ENCODE assay signal across 9 mouse cellular contexts in the genomic region with DNA sequence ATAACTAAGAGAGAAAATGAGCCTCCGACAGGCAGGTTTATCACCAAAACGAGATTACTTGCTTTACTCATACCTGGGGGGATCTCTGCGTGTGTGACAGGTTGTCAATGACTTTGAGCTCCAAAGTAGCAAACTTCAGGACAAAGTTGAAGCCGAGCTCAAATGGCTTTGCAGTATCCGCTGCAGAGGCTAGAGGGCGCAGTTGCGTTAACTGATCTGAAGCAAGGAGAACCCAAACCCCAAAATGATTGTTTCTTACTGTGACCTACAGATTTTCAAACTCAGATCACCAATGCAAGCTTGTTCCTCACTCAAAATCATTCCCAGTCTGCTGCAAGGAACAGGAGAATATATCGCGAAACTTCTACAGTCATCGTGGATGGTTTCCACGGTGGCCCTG. TPM values are rescaled to one million over a fixed set of nuclear protein-coding genes. Genes with fewer than 3 reads are reported as not detected.
A peak's percentile ranks its signal among the peaks of the same experiment; 100 is the strongest.
DNase-seq lines count a peak whose midpoint lies in the region; ATAC-seq and TF ChIP-seq lines count a peak whose summit lies in the region.
"Had no signal": no experiment of that assay in that cellular context is flagged by ENCODE, and none has a peak within 500 bp of the region (broad histone marks: within the 10 kb centered on the region; RNA-seq: fewer than 3 reads in every experiment).

No protein-coding gene starts in this region.

- no peaks in the 10 kb centered on the region for H3K27me3 ChIP-seq in Patski
- H3K27me3 ChIP-seq in midbrain, postnatal 0 days (ENCODE audit: insufficient read depth, low read length), result no peaks in the 10 kb centered on the region
- no peaks in the 10 kb centered on the region for H3K27me3 ChIP-seq in stomach, postnatal 0 days (ENCODE audit: control insufficient read depth, insufficient read depth, low read length)
- H3K27me3 ChIP-seq: lung, embryonic 15.5 days had no signal

- no peak overlapping the region for H3K4me2 ChIP-seq in midbrain, postnatal 0 days (ENCODE audit: low read depth, low read length, poor library complexity, severe bottlenecking)
- H3K4me2 ChIP-seq in stomach, postnatal 0 days (replicated peaks; ENCODE audit: low read depth), result no peak overlapping the region
- H3K4me2 ChIP-seq: lung, embryonic 15.5 days had no signal

- H3K4me3 ChIP-seq in midbrain, postnatal 0 days (ENCODE audit: low read depth, low read length), result no peak overlapping the region
- H3K4me3 ChIP-seq in stomach, postnatal 0 days (ENCODE audit: low read depth, low read length), result no peak overlapping the region
- H3K4me3 ChIP-seq: lung, embryonic 15.5 days had no signal

- POLR2A ChIA-PET in Patski (lab: Charles Lee), result interaction anchor here (0.5 to 1.4 kb wide), 3 partner anchors 60 to 118 kb away, joined by 3 to 4 read pairs (median 3); a partner anchor contains a TSS

- TF ChIP-seq CTCF in Patski (IDR thresholded peaks at IDR 0.05), result peak; percentile 90
- peak; percentile 81 for TF ChIP-seq CTCF in midbrain, postnatal 0 days (IDR thresholded peaks at IDR 0.05)
- TF ChIP-seq CTCF in stomach, postnatal 0 days (IDR thresholded peaks at IDR 0.05; ENCODE audit: low read depth), result peak; percentile 88

- no peaks in the 10 kb centered on the region for H3K9me3 ChIP-seq in midbrain, postnatal 0 days (ENCODE audit: low read length)
- H3K9me3 ChIP-seq in stomach, postnatal 0 days (ENCODE audit: control insufficient read depth, low read length), result no peaks in the 10 kb centered on the region
- H3K9me3 ChIP-seq: lung, embryonic 15.5 days had no signal

- DNase-seq in cerebellum, adult 11 months, result peak; percentile 60
- no peak for DNase-seq in Patski (ENCODE audit: low read depth, low spot score)
- peak; percentile 76 to 80 for DNase-seq in cerebellum, postnatal 36 days
- peak; percentile 5 to 53 for DNase-seq in heart, adult 9 months (ENCODE audit: low spot score in 2 of 2)
- peak; percentile 47 for DNase-seq in left cerebral cortex, adult 11 months (ENCODE audit: low spot score)
- DNase-seq in midbrain, postnatal 0 days (ENCODE audit: low spot score), result peak; percentile 74
- peak; percentile 78 for DNase-seq in stomach, postnatal 0 days (ENCODE audit: low spot score)

- in situ Hi-C loops in Patski (cut with MboI; ENCODE audit: low pct_unique_long_range_greater_than_20kb), result loop anchor here (10.0 kb wide), 1 partner anchor 229 kb away; no protein-coding TSS in a partner anchor

- 30% methylated on average over 11 of the region's 11 CpGs for WGBS in midbrain, postnatal 0 days
- WGBS in stomach, postnatal 0 days, result 22% methylated on average over 11 of the region's 11 CpGs

- no peak for TF ChIP-seq EP300 in stomach, postnatal 0 days (optimal IDR thresholded peaks at IDR 0.05)

- no peak for ATAC-seq in cerebellum, adult (ENCODE audit: insufficient number of reproducible peaks, low FRiP score, low TSS enrichment)
- no peak for ATAC-seq in Patski
- ATAC-seq in midbrain, postnatal 0 days (ENCODE audit: low FRiP score), result no peak
- no peak for ATAC-seq in stomach, postnatal 0 days (ENCODE audit: low FRiP score, low TSS enrichment)

- no peak overlapping the region for H3K9ac ChIP-seq in midbrain, postnatal 0 days (replicated peaks; ENCODE audit: low read length, poor library complexity, severe bottlenecking)
- no peak overlapping the region for H3K9ac ChIP-seq in stomach, postnatal 0 days (ENCODE audit: low read length)
- H3K9ac ChIP-seq: lung, embryonic 15.5 days had no signal

- H3K36me3 ChIP-seq in midbrain, postnatal 0 days (ENCODE audit: insufficient read depth, low read length), result no peaks in the 10 kb centered on the region
- no peaks in the 10 kb centered on the region for H3K36me3 ChIP-seq in stomach, postnatal 0 days (ENCODE audit: control insufficient read depth, insufficient read depth, low read length)
- H3K36me3 ChIP-seq: lung, embryonic 15.5 days had no signal

- H3K4me1 ChIP-seq in midbrain, postnatal 0 days (ENCODE audit: insufficient read depth, low read length), result no peaks in the 10 kb centered on the region
- H3K4me1 ChIP-seq in stomach, postnatal 0 days (replicated peaks; ENCODE audit: control insufficient read depth, insufficient read depth), result no peaks in the 10 kb centered on the region
- H3K4me1 ChIP-seq: lung, embryonic 15.5 days had no signal

- CTCF ChIA-PET in Patski (lab: Charles Lee), result interaction anchor here (0.6 to 2.5 kb wide), 24 partner anchors 8 to 411 kb away, joined by 3 to 18 read pairs (median 4); a partner anchor contains a TSS

- H3K27ac ChIP-seq in midbrain, postnatal 0 days (ENCODE audit: low read depth, low read length), result no peak overlapping the region
- no peak overlapping the region for H3K27ac ChIP-seq in stomach, postnatal 0 days (replicated peaks)
- H3K27ac ChIP-seq: lung, embryonic 15.5 days had no signal

RNA-seq across cellular contexts. Expression of a gene that starts 59.3 kb away (rescaled TPM):
- polyA plus RNA-seq in Patski (2021), result 34.8 TPM
- 22.6 and 27.9 TPM in 2 replicates for total RNA-seq in midbrain, postnatal 0 days (2014; rRNA removed)
- polyA plus RNA-seq in midbrain, postnatal 0 days (2015; fragmentation: Nextera tagmentation; extraction: Ambion mirVana), result 20.1 and 22.7 TPM in 2 replicates
- 17.2 and 18.5 TPM in 2 replicates for polyA plus RNA-seq in stomach, postnatal 0 days (2015; fragmentation: Nextera tagmentation; extraction: Ambion mirVana)

RNA-seq across cellular contexts. Expression of a gene that starts 60.0 kb away (rescaled TPM):
- 3.8 TPM for polyA plus RNA-seq in Patski (2021)
- total RNA-seq in midbrain, postnatal 0 days (2014; rRNA removed), result 8.4 and 11.2 TPM in 2 replicates
- polyA plus RNA-seq in midbrain, postnatal 0 days (2015; fragmentation: Nextera tagmentation; extraction: Ambion mirVana), result 2.3 and 3.2 TPM in 2 replicates
- 3.1 and 3.4 TPM in 2 replicates for polyA plus RNA-seq in stomach, postnatal 0 days (2015; fragmentation: Nextera tagmentation; extraction: Ambion mirVana)
